Mouse (Mus musculus): ENCODE results near the gene Hmgb1. TPM values are rescaled to one million over a fixed set of nuclear protein-coding genes. Genes with fewer than 3 reads are reported as not detected.

Gene Hmgb1
- polyA plus RNA-seq, 1 experiment, result 48.1 TPM

DNA sequence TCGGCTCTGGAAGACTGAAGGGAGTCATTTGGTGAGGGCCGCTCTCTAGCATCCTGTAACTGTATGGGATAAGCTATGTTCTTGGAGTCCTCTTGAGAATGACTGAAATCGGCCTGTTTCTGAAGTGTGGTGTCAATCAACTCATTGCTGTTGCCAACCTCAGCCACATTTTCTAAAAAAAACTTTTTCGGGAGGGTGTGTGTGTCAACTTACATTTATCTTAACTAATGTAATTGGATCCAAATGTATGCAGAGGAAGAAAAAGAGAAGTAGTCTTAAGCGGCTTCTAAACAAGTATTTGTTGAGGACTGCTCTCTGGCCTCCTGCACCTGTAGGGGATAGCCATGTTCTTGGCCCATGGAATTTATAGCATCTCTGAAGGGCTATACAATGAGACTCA, 6.2 kb downstream of the Hmgb1 start:
- H3K4me3 ChIP-seq (ENCODE audit: insufficient read depth, low read depth, low read length), result no peak overlapping the region
- no peaks in the 10 kb centered on the region for H3K27me3 ChIP-seq (replicated peaks; ENCODE audit: control insufficient read depth, insufficient read depth, low read length)
- no peak for DNase-seq
- no peak overlapping the region for H3K27ac ChIP-seq (ENCODE audit: insufficient read depth, low read depth, low read length)
- H3K36me3 ChIP-seq (ENCODE audit: control insufficient read depth, insufficient read depth, low read length), result no peaks in the 10 kb centered on the region
- WGBS, result 87% methylated on average over 5 of the region's 5 CpGs
- no peaks in the 10 kb centered on the region for H3K4me1 ChIP-seq (ENCODE audit: control insufficient read depth, insufficient read depth, low read length)
- TF ChIP-seq POLR2A (IDR thresholded peaks at IDR 0.05; ENCODE audit: low read depth, low read length) (no peak), CTCF (conservative IDR thresholded peaks at IDR 0.05; ENCODE audit: insufficient read depth, insufficient read length, low read depth, low read length) (no peak)

GRCm38 (mm10) chr5:149175736-149176135, 8.6 kb downstream of the Hmgb1 start:
- Histone ChIP-seq H3K36me3 (ENCODE audit: control insufficient read depth, insufficient read depth, low read length) (no peaks in the 10 kb centered on the region), H3K27ac (ENCODE audit: insufficient read depth, low read depth, low read length) (no peak overlapping the region), H3K27me3 (replicated peaks; ENCODE audit: control insufficient read depth, insufficient read depth, low read length) (no peaks in the 10 kb centered on the region), H3K4me3 (ENCODE audit: insufficient read depth, low read depth, low read length) (no peak overlapping the region), H3K4me1 (ENCODE audit: control insufficient read depth, insufficient read depth, low read length) (no peaks in the 10 kb centered on the region)
- no peak for TF ChIP-seq POLR2A (IDR thresholded peaks at IDR 0.05; ENCODE audit: low read depth, low read length)
- no peak for TF ChIP-seq CTCF (conservative IDR thresholded peaks at IDR 0.05; ENCODE audit: insufficient read depth, insufficient read length, low read depth, low read length)
- no peak for DNase-seq
- 94% methylated on average over 6 of the region's 6 CpGs for WGBS

- Histone ChIP-seq H3K27ac (ENCODE audit: insufficient read depth, low read depth, low read length) (no peak overlapping the region), H3K4me3 (ENCODE audit: insufficient read depth, low read depth, low read length) (no peak overlapping the region), H3K27me3 (replicated peaks; ENCODE audit: control insufficient read depth, insufficient read depth, low read length) (no peaks in the 10 kb centered on the region), H3K4me1 (ENCODE audit: control insufficient read depth, insufficient read depth, low read length) (no peaks in the 10 kb centered on the region), H3K36me3 (ENCODE audit: control insufficient read depth, insufficient read depth, low read length) (no peaks in the 10 kb centered on the region)
- no peak for TF ChIP-seq POLR2A (IDR thresholded peaks at IDR 0.05; ENCODE audit: low read depth, low read length)
- no peak for DNase-seq
- WGBS, result 88% methylated on average over 7 of the region's 7 CpGs
Observed at GRCm38 (mm10) chr5:149174527-149174926, 9.8 kb downstream of the Hmgb1 start.

DNA sequence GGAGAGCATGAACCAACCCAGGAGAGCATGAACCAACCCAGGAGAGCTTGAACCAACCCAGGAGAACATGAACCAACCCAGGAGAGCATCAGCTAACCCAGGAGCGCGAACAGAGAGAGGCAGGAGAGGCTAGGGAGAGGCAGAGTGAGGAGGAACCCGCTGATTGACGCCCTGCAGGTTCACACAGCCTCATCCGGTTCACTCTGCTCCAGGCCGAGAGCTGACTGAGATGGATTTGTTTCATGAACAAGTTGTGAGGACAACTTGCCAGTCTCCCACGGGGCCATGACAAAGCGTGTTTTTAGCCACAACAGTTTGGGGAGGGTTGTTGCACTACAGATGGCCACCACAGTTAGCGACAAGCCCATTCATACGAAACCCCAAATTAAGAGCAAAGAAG, 12.0 kb downstream of the Hmgb1 start:
- H3K4me3 ChIP-seq (ENCODE audit: insufficient read depth, low read depth, low read length), result no peak overlapping the region
- TF ChIP-seq CTCF (conservative IDR thresholded peaks at IDR 0.05; ENCODE audit: insufficient read depth, insufficient read length, low read depth, low read length), result no peak
- no peak for TF ChIP-seq POLR2A (IDR thresholded peaks at IDR 0.05; ENCODE audit: low read depth, low read length)
- H3K27me3 ChIP-seq (replicated peaks; ENCODE audit: control insufficient read depth, insufficient read depth, low read length), result no peaks in the 10 kb centered on the region
- no peak overlapping the region for H3K27ac ChIP-seq (ENCODE audit: insufficient read depth, low read depth, low read length)
- H3K36me3 ChIP-seq (ENCODE audit: control insufficient read depth, insufficient read depth, low read length), result no peaks in the 10 kb centered on the region
- 88% methylated on average over 10 of the region's 10 CpGs for WGBS
- DNase-seq, result no peak
- H3K4me1 ChIP-seq (ENCODE audit: control insufficient read depth, insufficient read depth, low read length), result no peaks in the 10 kb centered on the region

DNA sequence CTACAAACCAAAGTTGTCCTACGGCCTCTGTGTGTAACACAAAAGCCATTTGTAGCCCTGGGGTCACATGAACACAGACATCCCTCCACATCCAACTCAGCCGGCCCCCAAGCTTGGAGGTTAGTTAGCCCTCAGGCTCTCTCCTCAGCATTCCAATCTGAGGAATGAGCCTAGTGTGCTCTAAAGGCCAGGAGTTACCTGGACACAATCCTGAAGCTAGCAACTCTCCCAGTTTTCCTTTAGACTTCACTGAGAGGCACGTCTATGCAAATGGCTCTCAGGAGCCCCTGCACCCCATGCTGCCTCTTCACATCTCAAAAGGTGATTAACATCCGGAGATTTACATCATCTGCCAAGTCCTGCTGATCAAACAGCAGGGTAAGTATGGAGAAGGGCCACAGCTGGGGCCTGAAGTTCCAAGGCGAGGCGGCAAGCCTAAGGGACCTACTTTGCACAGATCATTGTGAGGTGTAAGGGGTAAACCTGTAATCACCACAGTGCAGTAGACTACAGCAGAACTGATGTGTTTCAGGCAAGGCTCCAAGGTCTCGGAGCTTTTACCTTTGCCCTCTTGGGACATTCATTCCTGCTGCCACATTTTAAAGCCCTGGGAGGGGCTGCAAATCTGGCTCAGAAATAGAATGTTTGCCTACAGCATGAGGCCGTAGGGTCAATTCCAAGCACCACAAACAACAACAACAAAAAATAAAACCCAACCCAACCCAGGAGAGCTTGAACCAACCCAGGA, 13.3 kb downstream of the Hmgb1 start:
- peak; percentile 68 for DNase-seq

DNA sequence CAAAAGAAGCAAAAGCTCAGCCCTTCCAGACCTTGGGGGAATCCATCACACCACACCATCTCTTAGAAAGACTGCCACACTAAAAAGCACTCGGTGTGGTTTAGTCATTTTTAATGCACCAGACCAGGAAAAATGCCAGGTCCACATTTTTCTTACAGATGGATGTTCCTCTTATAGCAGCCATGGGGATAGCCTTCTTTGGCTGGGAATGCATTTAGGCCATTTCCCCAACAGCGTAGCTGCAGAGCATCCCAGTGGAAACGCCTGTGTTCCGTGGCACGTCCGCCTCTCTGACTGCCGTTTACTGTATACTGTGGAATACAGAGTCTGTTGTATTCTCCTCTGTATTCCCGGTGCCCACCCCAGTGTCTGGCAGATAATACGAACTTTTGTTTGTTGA, 15.5 kb downstream of the Hmgb1 start:
- 90% methylated on average over 9 of the region's 9 CpGs for WGBS
- H3K4me1 ChIP-seq (ENCODE audit: control insufficient read depth, insufficient read depth, low read length), result peaks cover 6% of the 10 kb centered on the region
- H3K27ac ChIP-seq (ENCODE audit: insufficient read depth, low read depth, low read length), result no peak overlapping the region
- no peaks in the 10 kb centered on the region for H3K27me3 ChIP-seq (replicated peaks; ENCODE audit: control insufficient read depth, insufficient read depth, low read length)
- H3K36me3 ChIP-seq (ENCODE audit: control insufficient read depth, insufficient read depth, low read length), result no peaks in the 10 kb centered on the region
- no peak for DNase-seq
- no peak for TF ChIP-seq POLR2A (IDR thresholded peaks at IDR 0.05; ENCODE audit: low read depth, low read length)
- no peak for TF ChIP-seq CTCF (conservative IDR thresholded peaks at IDR 0.05; ENCODE audit: insufficient read depth, insufficient read length, low read depth, low read length)
- H3K4me3 ChIP-seq (ENCODE audit: insufficient read depth, low read depth, low read length), result no peak overlapping the region

More for the DNA sequence above, 13.3 kb downstream of the Hmgb1 start:
- Histone ChIP-seq H3K4me1 (ENCODE audit: control insufficient read depth, insufficient read depth, low read length) (no peaks in the 10 kb centered on the region), H3K36me3 (ENCODE audit: control insufficient read depth, insufficient read depth, low read length) (no peaks in the 10 kb centered on the region), H3K27me3 (replicated peaks; ENCODE audit: control insufficient read depth, insufficient read depth, low read length) (no peaks in the 10 kb centered on the region), H3K27ac (ENCODE audit: insufficient read depth, low read depth, low read length) (no peak overlapping the region), H3K4me3 (ENCODE audit: insufficient read depth, low read depth, low read length) (no peak overlapping the region)
- WGBS, result 65% methylated on average over 8 of the region's 8 CpGs
- no peak for TF ChIP-seq CTCF (conservative IDR thresholded peaks at IDR 0.05; ENCODE audit: insufficient read depth, insufficient read length, low read depth, low read length)
- no peak for TF ChIP-seq POLR2A (IDR thresholded peaks at IDR 0.05; ENCODE audit: low read depth, low read length)

GRCm38 (mm10) chr5:149168051-149168450, 16.2 kb downstream of the Hmgb1 start:
- 88% methylated on average over 2 of the region's 2 CpGs for WGBS
- no peak overlapping the region for H3K27ac ChIP-seq (ENCODE audit: insufficient read depth, low read depth, low read length)
- peaks cover 6% of the 10 kb centered on the region for H3K4me1 ChIP-seq (ENCODE audit: control insufficient read depth, insufficient read depth, low read length)
- DNase-seq, result no peak
- no peak overlapping the region for H3K4me3 ChIP-seq (ENCODE audit: insufficient read depth, low read depth, low read length)
- no peaks in the 10 kb centered on the region for H3K36me3 ChIP-seq (ENCODE audit: control insufficient read depth, insufficient read depth, low read length)
- no peaks in the 10 kb centered on the region for H3K27me3 ChIP-seq (replicated peaks; ENCODE audit: control insufficient read depth, insufficient read depth, low read length)
- TF ChIP-seq POLR2A (IDR thresholded peaks at IDR 0.05; ENCODE audit: low read depth, low read length) (no peak), CTCF (conservative IDR thresholded peaks at IDR 0.05; ENCODE audit: insufficient read depth, insufficient read length, low read depth, low read length) (no peak)

Measured in kidney, adult 2 months (tissue).